Mouse (Mus musculus) liver, embryonic 11.5 days (tissue): ENCODE data around the gene Fgfr2. TPM values are rescaled to one million over a fixed set of nuclear protein-coding genes. Genes with fewer than 3 reads are reported as not detected.

Experiments
- ATAC-seq: fragments of 200-750 bp; cut with Nextera tagmentation; replicated peaks from 2 replicates; pipeline ENCODE4 v1.8.0; 2017; ENCODE audit warnings: moderate number of reproducible peaks, mild to moderate bottlenecking, moderate TSS enrichment, moderate library complexity; ENCODE audit not compliant: low FRiP score
- DNase-seq: peaks from one replicate; pipeline ENCODE4 v3.0.0-alpha.2; 2017; ENCODE audit warnings: low spot score
- H3K27ac ChIP-seq: fragments of 300-500 bp; sonication (generic); 2 replicates; pipeline ENCODE4 v1.5.1; 2014; ENCODE audit warnings: mild to moderate bottlenecking, low read depth, low read length, control low read depth
- H3K27me3 ChIP-seq: fragments of 300-500 bp; sonication (generic); replicated peaks from 2 replicates; pipeline ENCODE4 v1.6.1; 2014; ENCODE audit warnings: low read length, mixed read lengths; ENCODE audit not compliant: control insufficient read depth, insufficient read depth
- H3K36me3 ChIP-seq: fragments of 300-500 bp; sonication (generic); 2 replicates; pipeline ENCODE4 v1.6.1; 2014; ENCODE audit warnings: mild to moderate bottlenecking, low read length, moderate library complexity, mixed read lengths; ENCODE audit not compliant: control insufficient read depth, insufficient read depth
- H3K4me1 ChIP-seq: fragments of 300-500 bp; sonication (generic); replicated peaks from 2 replicates; pipeline ENCODE4 v1.6.1; 2014; ENCODE audit warnings: low read length, mixed read lengths; ENCODE audit not compliant: control insufficient read depth, insufficient read depth
- H3K4me2 ChIP-seq: fragments of 300-500 bp; sonication (generic); 2 replicates; pipeline ENCODE4 v1.6.1; 2014; ENCODE audit warnings: mild to moderate bottlenecking, control low read depth, moderate library complexity
- H3K4me3 ChIP-seq: fragments of 300-500 bp; sonication (generic); 2 replicates; pipeline ENCODE4 v1.5.1; 2014; ENCODE audit warnings: low read depth, low read length, control low read depth
- H3K9ac ChIP-seq: fragments of 300-500 bp; sonication (generic); 2 replicates; pipeline ENCODE4 v1.6.1; 2014; ENCODE audit warnings: low read depth, low read length, control low read depth
- H3K9me3 ChIP-seq: fragments of 300-500 bp; sonication (generic); 2 replicates; pipeline ENCODE4 v1.6.1; 2016; ENCODE audit warnings: low read length, inconsistent platforms, mixed read lengths; ENCODE audit not compliant: control insufficient read depth
- WGBS: fragments of 180-500 bp; shearing (Covaris S2); extraction: QIAGEN DNeasy Blood & Tissue Kit; methylation state at CpG from one replicate; pipeline ENCODE4 v1.1.7; 2014; 5-methylcytosine and 5-hydroxymethylcytosine counted together
- polyA plus RNA-seq: library from polyadenylated mRNA; unstranded; fragments of >200 nt; fragmentation: Nextera tagmentation; extraction: Ambion mirVana; gene quantifications from 2 replicates; pipeline ENCODE4 v1.2.1, GENCODE M21; 2014

The Fgfr2 gene
- polyA plus RNA-seq, 1 experiment from 2014 or later: 32.6 TPM

DNA sequence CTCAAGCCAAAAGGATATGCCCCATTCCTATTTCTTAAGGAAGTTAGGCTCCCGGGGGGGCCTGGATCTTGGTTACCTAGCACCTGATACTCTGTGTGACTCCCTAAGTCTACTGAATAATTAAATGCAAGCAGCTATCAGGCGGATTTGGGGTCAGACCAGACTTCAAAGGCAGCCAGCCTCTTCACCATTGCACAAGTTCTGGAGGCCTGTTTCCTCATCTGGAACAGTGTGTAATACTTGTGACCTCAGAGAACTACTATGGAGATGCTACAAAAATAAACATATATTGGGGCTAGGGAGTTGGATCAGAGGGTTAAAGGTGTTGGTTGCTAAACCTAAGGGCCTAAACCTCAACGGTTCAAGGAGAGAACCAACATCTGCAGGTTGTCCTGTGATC, 2486.9 kb downstream of the Fgfr2 start:
- Histone ChIP-seq H3K4me2 (no peak overlapping the region), H3K4me1 (no peaks in the 10 kb centered on the region), H3K27me3 (no peaks in the 10 kb centered on the region; the same call in 1 of the 2 replicates), H3K36me3 (no peaks in the 10 kb centered on the region), H3K9ac (no peak overlapping the region), H3K9me3 (no peaks in the 10 kb centered on the region), H3K27ac (no peak overlapping the region), H3K4me3 (no peak overlapping the region)
- ATAC-seq: no peak
- WGBS: 76% methylated on average over 3 of the region's 3 CpGs
- DNase-seq: no peak

- DNase-seq: no peak
- H3K4me1 ChIP-seq: no peaks in the 10 kb centered on the region
- no peak overlapping the region for H3K4me2 ChIP-seq
- no peaks in the 10 kb centered on the region for H3K36me3 ChIP-seq
- H3K9me3 ChIP-seq: no peaks in the 10 kb centered on the region
- H3K27ac ChIP-seq: no peak overlapping the region
- no peaks in the 10 kb centered on the region; the same call in 1 of the 2 replicates for H3K27me3 ChIP-seq
- ATAC-seq: no peak
- H3K9ac ChIP-seq: no peak overlapping the region
- 45% methylated on average over 7 of the region's 7 CpGs for WGBS
- no peak overlapping the region for H3K4me3 ChIP-seq
These were observed 2487.9 kb downstream of the Fgfr2 start for GRCm38 (mm10) chr7:130635212-130635611.

- no peaks in the 10 kb centered on the region; the same call in 1 of the 2 replicates for H3K27me3 ChIP-seq
- no peak overlapping the region for H3K4me3 ChIP-seq
- H3K27ac ChIP-seq: no peak overlapping the region
- ATAC-seq: no peak
- H3K9ac ChIP-seq: no peak overlapping the region
- 77% methylated on average over 4 of the region's 4 CpGs for WGBS
- no peak for DNase-seq
- H3K36me3 ChIP-seq: no peaks in the 10 kb centered on the region
- H3K9me3 ChIP-seq: no peaks in the 10 kb centered on the region
- H3K4me1 ChIP-seq: no peaks in the 10 kb centered on the region
- no peak overlapping the region for H3K4me2 ChIP-seq
These were observed 2488.8 kb downstream of the Fgfr2 start for GRCm38 (mm10) chr7:130634259-130634871.

DNA sequence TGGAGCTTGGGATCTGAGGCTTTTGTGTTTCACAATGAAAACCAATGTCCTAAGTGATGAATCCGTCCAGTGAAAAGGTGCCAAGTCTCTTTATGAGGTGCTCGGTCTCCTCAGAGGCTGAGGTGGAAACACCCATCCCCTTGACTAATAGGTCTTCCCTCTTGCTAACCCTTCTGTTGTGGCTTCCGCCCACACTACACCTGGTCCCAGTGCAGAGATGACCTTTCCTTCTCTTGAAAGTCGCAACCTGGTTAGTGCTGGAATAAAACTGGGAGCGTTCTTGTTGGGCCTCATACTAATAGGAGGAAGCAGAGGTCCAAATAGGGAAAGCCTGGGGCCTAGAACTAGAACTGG, 2490.8 kb downstream of the Fgfr2 start:
- H3K4me1 ChIP-seq: no peaks in the 10 kb centered on the region
- no peaks in the 10 kb centered on the region for H3K9me3 ChIP-seq
- H3K27me3 ChIP-seq: no peaks in the 10 kb centered on the region
- DNase-seq: no peak
- WGBS: 87% methylated on average over 5 of the region's 5 CpGs
- H3K4me3 ChIP-seq: no peak overlapping the region
- no peak overlapping the region for H3K9ac ChIP-seq
- no peak for ATAC-seq
- H3K4me2 ChIP-seq: no peak overlapping the region
- no peak overlapping the region for H3K27ac ChIP-seq
- H3K36me3 ChIP-seq: no peaks in the 10 kb centered on the region

DNA sequence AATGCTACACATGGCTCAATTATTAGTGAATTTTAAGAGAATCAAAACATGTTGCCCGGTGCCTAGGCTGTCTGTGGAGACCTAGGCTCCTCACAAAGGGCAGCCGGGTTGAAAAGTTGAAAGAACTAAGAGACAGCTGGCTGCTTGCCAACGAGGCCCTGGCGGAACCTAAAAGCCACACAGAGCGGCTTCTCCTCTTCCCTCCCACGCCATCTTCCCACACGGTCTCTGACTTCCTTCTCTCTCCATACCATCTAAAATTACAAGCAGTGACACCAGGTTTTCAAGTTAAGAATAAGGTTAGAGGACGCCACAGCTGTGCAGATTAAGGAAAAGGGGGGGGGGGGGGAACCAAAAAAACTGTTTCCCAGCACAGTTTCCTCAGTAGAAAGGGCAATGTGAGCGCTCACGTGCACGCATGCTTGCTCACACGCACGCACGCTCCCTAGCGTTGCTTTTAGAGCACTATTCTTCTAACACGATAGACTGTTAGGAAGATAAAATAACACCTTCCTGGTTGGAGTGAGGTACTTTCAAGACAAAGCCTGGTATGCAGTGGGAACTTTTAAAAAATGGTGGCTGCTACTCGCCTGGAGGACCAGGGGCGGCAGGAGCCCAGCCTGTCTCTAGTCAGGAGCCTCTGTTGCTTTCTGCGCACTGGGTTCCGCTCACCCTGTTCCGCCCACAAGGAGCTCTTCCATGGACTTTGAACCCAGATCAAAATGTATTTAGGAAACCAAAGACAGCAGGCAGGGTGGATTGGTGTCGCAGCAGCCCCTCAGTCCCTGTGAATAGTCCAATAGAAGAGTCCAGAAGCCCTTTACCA, 2491.4 kb downstream of the Fgfr2 start:
- no peak overlapping the region for H3K4me2 ChIP-seq
- 67% methylated on average over 22 of the region's 22 CpGs for WGBS
- no peak overlapping the region for H3K9ac ChIP-seq
- H3K36me3 ChIP-seq: no peaks in the 10 kb centered on the region
- DNase-seq: no peak
- no peaks in the 10 kb centered on the region for H3K9me3 ChIP-seq
- H3K27ac ChIP-seq: no peak overlapping the region
- ATAC-seq: no peak
- H3K4me3 ChIP-seq: no peak overlapping the region
- no peaks in the 10 kb centered on the region for H3K27me3 ChIP-seq
- H3K4me1 ChIP-seq: no peaks in the 10 kb centered on the region

GRCm38 (mm10) chr7:130630956-130631355, 2492.2 kb downstream of the Fgfr2 start:
- Histone ChIP-seq H3K9me3 (no peaks in the 10 kb centered on the region), H3K27me3 (no peaks in the 10 kb centered on the region), H3K4me2 (no peak overlapping the region), H3K9ac (no peak overlapping the region), H3K4me1 (no peaks in the 10 kb centered on the region), H3K36me3 (no peaks in the 10 kb centered on the region), H3K4me3 (no peak overlapping the region), H3K27ac (no peak overlapping the region)
- no peak for DNase-seq
- no peak for ATAC-seq
- WGBS: 91% methylated on average over 3 of the region's 3 CpGs

- DNase-seq (no peak), ATAC-seq (no peak)
- H3K4me2 ChIP-seq: no peak overlapping the region
- H3K27me3 ChIP-seq: no peaks in the 10 kb centered on the region
- H3K36me3 ChIP-seq: no peaks in the 10 kb centered on the region; the same call in 1 of the 2 replicates
- H3K9me3 ChIP-seq: no peaks in the 10 kb centered on the region
- H3K9ac ChIP-seq: no peak overlapping the region
- H3K4me3 ChIP-seq: no peak overlapping the region
- H3K27ac ChIP-seq: no peak overlapping the region
- no peaks in the 10 kb centered on the region for H3K4me1 ChIP-seq
- WGBS: 78% methylated on average over 7 of the region's 7 CpGs
These were observed 2493.2 kb downstream of the Fgfr2 start for GRCm38 (mm10) chr7:130629999-130630398.

DNA sequence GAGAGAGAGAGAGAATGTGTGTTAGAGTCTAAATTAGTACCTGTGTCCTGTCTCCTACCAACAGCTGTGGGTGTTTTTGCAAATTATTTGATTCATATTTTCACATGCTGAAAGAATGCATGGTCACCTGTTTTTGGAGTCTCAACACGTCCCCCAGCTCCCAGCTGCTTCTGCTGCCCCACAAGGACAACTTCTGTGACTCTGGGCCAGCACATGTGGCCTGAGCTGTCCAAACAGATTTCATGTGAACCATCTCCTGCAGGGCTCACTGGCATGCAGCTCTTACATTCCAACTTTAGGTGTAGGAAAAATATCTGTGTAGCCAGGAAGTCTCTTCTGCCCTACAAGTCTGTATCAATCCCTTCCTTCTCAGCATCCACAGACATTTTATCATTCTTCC, 2494.5 kb downstream of the Fgfr2 start:
- H3K9ac ChIP-seq: no peak overlapping the region
- no peak overlapping the region for H3K4me3 ChIP-seq
- DNase-seq (no peak), ATAC-seq (no peak)
- 56% methylated on average over 1 of the region's 1 CpGs for WGBS
- H3K4me1 ChIP-seq: no peaks in the 10 kb centered on the region
- H3K27ac ChIP-seq: no peak overlapping the region
- H3K9me3 ChIP-seq: no peaks in the 10 kb centered on the region
- H3K27me3 ChIP-seq: no peaks in the 10 kb centered on the region
- no peaks in the 10 kb centered on the region; the same call in 1 of the 2 replicates for H3K36me3 ChIP-seq
- H3K4me2 ChIP-seq: no peak overlapping the region

- no peak for ATAC-seq
- Histone ChIP-seq H3K4me2 (no peak overlapping the region), H3K27me3 (no peaks in the 10 kb centered on the region), H3K4me3 (no peak overlapping the region), H3K4me1 (no peaks in the 10 kb centered on the region), H3K9me3 (no peaks in the 10 kb centered on the region), H3K9ac (no peak overlapping the region), H3K27ac (no peak overlapping the region), H3K36me3 (no peaks in the 10 kb centered on the region; the same call in 1 of the 2 replicates)
- WGBS: 67% methylated on average over 7 of the region's 7 CpGs
- no peak for DNase-seq
These were observed 2497.8 kb downstream of the Fgfr2 start for GRCm38 (mm10) chr7:130625361-130625760.
